11 mouse cellular contexts compared by ENCODE assay signal in the genomic region with DNA sequence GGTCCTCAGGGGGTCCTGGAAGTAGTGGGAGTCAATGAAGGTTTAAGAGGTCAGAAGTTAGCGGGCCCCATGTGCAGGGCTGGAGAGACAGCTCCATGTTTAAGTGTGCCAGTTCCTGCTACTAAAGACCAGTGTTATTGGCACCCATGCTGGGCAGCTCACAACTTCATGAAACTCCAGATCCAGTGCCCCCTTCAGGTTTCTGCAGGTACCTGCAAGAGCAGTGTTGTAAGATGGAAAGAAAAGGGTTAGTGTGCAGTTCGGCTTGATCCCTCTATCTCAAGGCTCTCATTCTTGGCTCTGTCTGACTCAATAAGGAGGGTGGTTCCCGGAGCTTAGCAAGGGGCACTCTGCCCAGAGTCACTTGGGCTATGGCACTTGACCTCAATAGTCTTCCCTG. TPM values are rescaled to one million over a fixed set of nuclear protein-coding genes. Genes with fewer than 3 reads are reported as not detected.
DNase-seq lines count a peak whose midpoint lies in the region; ATAC-seq and TF ChIP-seq lines count a peak whose summit lies in the region.
"Had no signal": no experiment of that assay in that cellular context is flagged by ENCODE, and none has a peak within 500 bp of the region (broad histone marks: within the 10 kb centered on the region; RNA-seq: fewer than 3 reads in every experiment).

No protein-coding gene starts in this region.

- H3K9me3 ChIP-seq in heart, postnatal 0 days (replicated peaks; ENCODE audit: control insufficient read depth, low read length): no peaks in the 10 kb centered on the region
- no peaks in the 10 kb centered on the region for H3K9me3 ChIP-seq in midbrain, embryonic 14.5 days (ENCODE audit: control insufficient read depth, low read length)
- H3K9me3 ChIP-seq in midbrain, embryonic 16.5 days (replicated peaks; ENCODE audit: control insufficient read depth, low read length, poor library complexity, severe bottlenecking): no peaks in the 10 kb centered on the region
- H3K9me3 ChIP-seq in embryonic facial prominence, embryonic 15.5 days (replicated peaks): no peaks in the 10 kb centered on the region

- no peaks in the 10 kb centered on the region for H3K27me3 ChIP-seq in heart, postnatal 0 days (ENCODE audit: control insufficient read depth, insufficient read depth, low read length)
- H3K27me3 ChIP-seq in midbrain, embryonic 14.5 days (ENCODE audit: control insufficient read depth, insufficient read depth, low read length): no peaks in the 10 kb centered on the region
- H3K27me3 ChIP-seq in midbrain, embryonic 16.5 days (ENCODE audit: control insufficient read depth, insufficient read depth, low read depth, low read length): no peaks in the 10 kb centered on the region
- no peaks in the 10 kb centered on the region for H3K27me3 ChIP-seq in embryonic facial prominence, embryonic 15.5 days
- no peaks in the 10 kb centered on the region for H3K27me3 ChIP-seq in myocyte (ENCODE audit: control insufficient read depth, insufficient read depth, insufficient read length)

- no peak overlapping the region for H3ac ChIP-seq in myocyte (ENCODE audit: control insufficient read depth, insufficient read length)

- DNase-seq in heart, postnatal 0 days (ENCODE audit: low spot score): no peak
- DNase-seq in heart, postnatal 25 days (ENCODE audit: low spot score): no peak
- DNase-seq in midbrain, embryonic 14.5 days: no peak
- no peak for DNase-seq in ovary, postnatal 14 days (ENCODE audit: low spot score)
- DNase-seq in cerebellum, postnatal 25 days: no peak
- DNase-seq: adrenal gland, postnatal 25 days; cerebellum, adult 9-10 months had no signal

- TF ChIP-seq CTCF in heart, postnatal 0 days (IDR thresholded peaks at IDR 0.05; ENCODE audit: low read depth): peak; percentile 23

- no peak overlapping the region for H3K4me3 ChIP-seq in heart, postnatal 0 days (ENCODE audit: low read depth, low read length)
- no peak overlapping the region for H3K4me3 ChIP-seq in midbrain, embryonic 14.5 days (replicated peaks; ENCODE audit: low read depth, low read length)
- H3K4me3 ChIP-seq in midbrain, embryonic 16.5 days (ENCODE audit: low read depth, low read length): no peak overlapping the region
- H3K4me3 ChIP-seq in embryonic facial prominence, embryonic 15.5 days (replicated peaks): no peak overlapping the region
- no peak overlapping the region for H3K4me3 ChIP-seq in myocyte

- TF ChIP-seq POLR2A in myocyte (IDR thresholded peaks at IDR 0.05; ENCODE audit: insufficient read length, low read depth): no peak

- peaks cover 16% of the 10 kb centered on the region for H3K4me1 ChIP-seq in heart, postnatal 0 days (ENCODE audit: control insufficient read depth, insufficient read depth)
- H3K4me1 ChIP-seq in midbrain, embryonic 14.5 days (ENCODE audit: control insufficient read depth, insufficient read depth, low read length): peaks cover 33% of the 10 kb centered on the region
- peaks cover 17% of the 10 kb centered on the region for H3K4me1 ChIP-seq in midbrain, embryonic 16.5 days (ENCODE audit: control insufficient read depth, insufficient read depth, low read length)
- peaks cover 34% of the 10 kb centered on the region for H3K4me1 ChIP-seq in embryonic facial prominence, embryonic 15.5 days

- H3K27ac ChIP-seq in heart, postnatal 0 days (ENCODE audit: low read depth): no peak overlapping the region
- peak overlapping the region; percentile 61; the same call in 1 of the 2 replicates for H3K27ac ChIP-seq in midbrain, embryonic 14.5 days (replicated peaks; ENCODE audit: low read depth, low read length)
- no peak overlapping the region for H3K27ac ChIP-seq in midbrain, embryonic 16.5 days (ENCODE audit: low read length)
- peak overlapping the region; percentile 79; the same call in 1 of the 2 replicates for H3K27ac ChIP-seq in embryonic facial prominence, embryonic 15.5 days (replicated peaks)
- H3K27ac ChIP-seq: liver, embryonic 14.5 days had no signal

- intact Hi-C loops in heart, postnatal 25 days (cut with DNase I): loop anchor here (5.0 kb wide), 1 partner anchor 46 kb away; no protein-coding TSS in a partner anchor

- ATAC-seq in heart, postnatal 0 days (ENCODE audit: insufficient read depth, low read depth): no peak
- no peak; the same call in 1 of the 2 replicates for ATAC-seq in midbrain, embryonic 14.5 days (ENCODE audit: low FRiP score, low TSS enrichment)
- ATAC-seq in midbrain, embryonic 16.5 days: no peak
- ATAC-seq in embryonic facial prominence, embryonic 15.5 days (ENCODE audit: insufficient number of reproducible peaks, low FRiP score, low TSS enrichment, low read depth): no peak

- no peak for TF ChIP-seq EP300 in heart, postnatal 0 days (IDR thresholded peaks at IDR 0.05; ENCODE audit: low read depth)

- H3K9ac ChIP-seq in heart, postnatal 0 days (replicated peaks; ENCODE audit: low read depth, low read length): no peak overlapping the region
- H3K9ac ChIP-seq in midbrain, embryonic 14.5 days (replicated peaks; ENCODE audit: low read length): no peak overlapping the region
- H3K9ac ChIP-seq in midbrain, embryonic 16.5 days (ENCODE audit: low read depth, low read length): no peak overlapping the region
- no peak overlapping the region for H3K9ac ChIP-seq in embryonic facial prominence, embryonic 15.5 days
- H3K9ac ChIP-seq: liver, embryonic 14.5 days had no signal

- WGBS in heart, postnatal 0 days: 59% methylated on average over 3 of the region's 3 CpGs
- WGBS in midbrain, embryonic 14.5 days: 85% methylated on average over 3 of the region's 3 CpGs
- 79% methylated on average over 3 of the region's 3 CpGs for WGBS in midbrain, embryonic 16.5 days
- WGBS in embryonic facial prominence, embryonic 15.5 days: 85% methylated on average over 3 of the region's 3 CpGs

- no peaks in the 10 kb centered on the region for H3K79me2 ChIP-seq in myocyte (ENCODE audit: control insufficient read depth, insufficient read depth)

- no peaks in the 10 kb centered on the region for H3K36me3 ChIP-seq in heart, postnatal 0 days (replicated peaks; ENCODE audit: control insufficient read depth, insufficient read depth, low read length)
- H3K36me3 ChIP-seq in midbrain, embryonic 14.5 days (ENCODE audit: control insufficient read depth, insufficient read depth, low read length): no peaks in the 10 kb centered on the region
- H3K36me3 ChIP-seq in midbrain, embryonic 16.5 days (ENCODE audit: control insufficient read depth, insufficient read depth, low read length): no peaks in the 10 kb centered on the region
- H3K36me3 ChIP-seq in embryonic facial prominence, embryonic 15.5 days: no peaks in the 10 kb centered on the region
- H3K36me3 ChIP-seq in myocyte (ENCODE audit: control insufficient read depth, insufficient read depth): no peaks in the 10 kb centered on the region

- no peak overlapping the region for H3K4me2 ChIP-seq in heart, postnatal 0 days (ENCODE audit: low read depth, low read length)
- no peak overlapping the region for H3K4me2 ChIP-seq in midbrain, embryonic 14.5 days (ENCODE audit: low read length)
- H3K4me2 ChIP-seq in midbrain, embryonic 16.5 days (ENCODE audit: low read length): no peak overlapping the region
- H3K4me2 ChIP-seq in embryonic facial prominence, embryonic 15.5 days (replicated peaks): no peak overlapping the region
- peak overlapping the region; percentile 69 for H3K4me2 ChIP-seq in myocyte (ENCODE audit: low read depth)

TF ChIP-seq in myocyte, 11 proteins besides CTCF, POLR2A, EP300 and RAD21:
- TF ChIP-seq USF1 (IDR thresholded peaks at IDR 0.05; ENCODE audit: low read depth) (no peak), MYOG (IDR thresholded peaks at IDR 0.05; ENCODE audit: control insufficient read depth in 1 of 3, insufficient read depth in 1 of 3, insufficient read length in 2 of 3, low read depth in 2 of 3) (no peak), TCF12 (IDR thresholded peaks at IDR 0.05; ENCODE audit: insufficient read depth, poor library complexity, severe bottlenecking) (no peak), MYOD1 (IDR thresholded peaks at IDR 0.05; ENCODE audit: control insufficient read depth in 1 of 3, insufficient read length in 2 of 3, low read depth in 2 of 3) (no peak), REST (IDR thresholded peaks at IDR 0.05; ENCODE audit: insufficient read depth, insufficient read length) (no peak), E2F4 (IDR thresholded peaks at IDR 0.05; ENCODE audit: insufficient read depth) (no peak), POLR2AphosphoS2 (IDR thresholded peaks at IDR 0.05; ENCODE audit: insufficient read length, low read depth) (no peak), SRF (IDR thresholded peaks at IDR 0.05; ENCODE audit: control insufficient read depth, insufficient read length, low read depth) (no peak), TCF3 (IDR thresholded peaks at IDR 0.05; ENCODE audit: insufficient read length, low read depth) (no peak), MAX (IDR thresholded peaks at IDR 0.05; ENCODE audit: low read depth) (no peak), CEBPB (IDR thresholded peaks at IDR 0.05; ENCODE audit: insufficient read depth, poor library complexity, severe bottlenecking) (no peak)

RNA-seq across cellular contexts. Expression of gene Insyn1, which starts 30.1 kb away (rescaled TPM):
- 9.6 and 13.6 TPM in 2 replicates for total RNA-seq in heart, postnatal 0 days (2014; rRNA removed; ENCODE audit: low replicate concordance)
- polyA plus RNA-seq in heart, postnatal 0 days (2015; fragmentation: Nextera tagmentation; extraction: Ambion mirVana): 0.77 and 0.80 TPM in 2 replicates
- total RNA-seq in heart, postnatal 25 days (2021): 10 to 100 TPM; 14.9 to 15.4 TPM
- polyA plus RNA-seq in midbrain, embryonic 14.5 days (2014; fragmentation: Nextera tagmentation; extraction: Ambion mirVana): 10.5 and 21.2 TPM in 2 replicates
- 6.7 and 7.2 TPM in 2 replicates for polyA plus RNA-seq in midbrain, embryonic 16.5 days (2015; fragmentation: Nextera tagmentation; extraction: Ambion mirVana)
- 3.7 and 4.6 TPM in 2 replicates for polyA plus RNA-seq in embryonic facial prominence, embryonic 15.5 days (2015; fragmentation: Nextera tagmentation; extraction: Ambion mirVana)
- 40.5 TPM for polyA plus RNA-seq in myocyte (2012; fragmentation: generic; extraction: Trizol)

Comparison
In these comparisons a context has a peak if more than half of its experiments do, and no peak if none do; other contexts are left out.
1. H3K27ac ChIP-seq: peak in midbrain, embryonic 14.5 days (single experiment) and embryonic facial prominence, embryonic 15.5 days (single experiment); none in heart, postnatal 0 days (single experiment) and midbrain, embryonic 16.5 days (single experiment).